Mouse (Mus musculus): ENCODE measurements around the gene Plk5. TPM values are rescaled to one million over a fixed set of nuclear protein-coding genes. Genes with fewer than 3 reads are reported as not detected.

Gene Plk5
- polyA plus RNA-seq, 1 experiment from 2014 or later = 6.2 TPM

Small RNAs within 50 kb of the gene (microRNA-seq; reads per million reads assigned to microRNA genes)
- not detected for gene Gm22721

Other genes with a start within 250 kb of the Plk5 start
- 19.6 and 20.5 TPM in 2 replicates for gene Stk11, start 240.7 kb upstream of the Plk5 start, polyA plus RNA-seq (2015; fragmentation: Nextera tagmentation; extraction: Ambion mirVana)
- gene Atp5d, start 217.8 kb upstream of the Plk5 start, polyA plus RNA-seq (2015; fragmentation: Nextera tagmentation; extraction: Ambion mirVana) = 444 and 468 TPM in 2 replicates
- 65.7 and 66.9 TPM in 2 replicates for gene Cbarp, start 215.6 kb upstream of the Plk5 start, polyA plus RNA-seq (2015; fragmentation: Nextera tagmentation; extraction: Ambion mirVana)
- gene Midn, start 208.2 kb upstream of the Plk5 start, polyA plus RNA-seq (2015; fragmentation: Nextera tagmentation; extraction: Ambion mirVana) = 29.5 and 29.9 TPM in 2 replicates
- gene Cirbp, start 190.5 kb upstream of the Plk5 start, polyA plus RNA-seq (2015; fragmentation: Nextera tagmentation; extraction: Ambion mirVana) = 364 and 392 TPM in 2 replicates
- 13.3 and 14.7 TPM in 2 replicates for gene 1600002K03Rik, start 183.5 kb upstream of the Plk5 start, polyA plus RNA-seq (2015; fragmentation: Nextera tagmentation; extraction: Ambion mirVana)
- 53.4 and 54.6 TPM in 2 replicates for gene Efna2, start 177.0 kb upstream of the Plk5 start, polyA plus RNA-seq (2015; fragmentation: Nextera tagmentation; extraction: Ambion mirVana)
- 56.4 and 59.5 TPM in 2 replicates for gene Mum1, start 130.0 kb upstream of the Plk5 start, polyA plus RNA-seq (2015; fragmentation: Nextera tagmentation; extraction: Ambion mirVana)
- gene Ndufs7, start 107.3 kb upstream of the Plk5 start, polyA plus RNA-seq (2015; fragmentation: Nextera tagmentation; extraction: Ambion mirVana) = 290 and 305 TPM in 2 replicates
- 16.8 and 18.9 TPM in 2 replicates for gene Gamt, start 95.4 kb upstream of the Plk5 start, polyA plus RNA-seq (2015; fragmentation: Nextera tagmentation; extraction: Ambion mirVana)
- 60.5 and 60.8 TPM in 2 replicates for gene Dazap1, start 95.0 kb upstream of the Plk5 start, polyA plus RNA-seq (2015; fragmentation: Nextera tagmentation; extraction: Ambion mirVana)
- gene Rps15, start 64.0 kb upstream of the Plk5 start, polyA plus RNA-seq (2015; fragmentation: Nextera tagmentation; extraction: Ambion mirVana) = 516 and 528 TPM in 2 replicates
- gene Apc2, start 60.5 kb upstream of the Plk5 start, polyA plus RNA-seq (2015; fragmentation: Nextera tagmentation; extraction: Ambion mirVana) = 223 and 247 TPM in 2 replicates
- 25.4 and 28.0 TPM in 2 replicates for gene 2310011J03Rik, start 35.9 kb upstream of the Plk5 start, polyA plus RNA-seq (2015; fragmentation: Nextera tagmentation; extraction: Ambion mirVana)
- 4.4 and 5.8 TPM in 2 replicates for gene Pcsk4, start 27.0 kb upstream of the Plk5 start, polyA plus RNA-seq (2015; fragmentation: Nextera tagmentation; extraction: Ambion mirVana)
- gene Reep6, start 26.5 kb upstream of the Plk5 start, polyA plus RNA-seq (2015; fragmentation: Nextera tagmentation; extraction: Ambion mirVana) = 5.5 TPM in 2 replicates
- 0.67 and 0.79 TPM in 2 replicates for gene Adamtsl5, start 8.0 kb upstream of the Plk5 start, polyA plus RNA-seq (2015; fragmentation: Nextera tagmentation; extraction: Ambion mirVana)
- gene Mex3d, start 31.2 kb downstream of the Plk5 start, polyA plus RNA-seq (2015; fragmentation: Nextera tagmentation; extraction: Ambion mirVana) = 18.3 and 18.8 TPM in 2 replicates
- 227 and 250 TPM in 2 replicates for gene Mbd3, start 43.1 kb downstream of the Plk5 start, polyA plus RNA-seq (2015; fragmentation: Nextera tagmentation; extraction: Ambion mirVana)
- 581 and 629 TPM in 2 replicates for gene Uqcr11, start 50.4 kb downstream of the Plk5 start, polyA plus RNA-seq (2015; fragmentation: Nextera tagmentation; extraction: Ambion mirVana)
- 44.9 and 55.8 TPM in 2 replicates for gene Tcf3, start 77.2 kb downstream of the Plk5 start, polyA plus RNA-seq (2015; fragmentation: Nextera tagmentation; extraction: Ambion mirVana)
- 1.9 and 2.6 TPM in 2 replicates for gene Onecut3, start 138.4 kb downstream of the Plk5 start, polyA plus RNA-seq (2015; fragmentation: Nextera tagmentation; extraction: Ambion mirVana)
- 0.90 and 1.2 TPM in 2 replicates for gene Atp8b3, start 182.7 kb downstream of the Plk5 start, polyA plus RNA-seq (2015; fragmentation: Nextera tagmentation; extraction: Ambion mirVana)
- gene Rexo1, start 205.1 kb downstream of the Plk5 start, polyA plus RNA-seq (2015; fragmentation: Nextera tagmentation; extraction: Ambion mirVana) = 33.9 and 35.0 TPM in 2 replicates
- gene Klf16, start 220.9 kb downstream of the Plk5 start, polyA plus RNA-seq (2015; fragmentation: Nextera tagmentation; extraction: Ambion mirVana) = 6.0 and 6.3 TPM in 2 replicates
- gene Abhd17a, start 233.9 kb downstream of the Plk5 start, polyA plus RNA-seq (2015; fragmentation: Nextera tagmentation; extraction: Ambion mirVana) = 126 and 152 TPM in 2 replicates
- 65.0 and 66.2 TPM in 2 replicates for gene Scamp4, start 246.4 kb downstream of the Plk5 start, polyA plus RNA-seq (2015; fragmentation: Nextera tagmentation; extraction: Ambion mirVana)
- gene Adat3, start 246.4 kb downstream of the Plk5 start, polyA plus RNA-seq (2015; fragmentation: Nextera tagmentation; extraction: Ambion mirVana) = 6.0 and 6.9 TPM in 2 replicates
- gene Gm49322, start 249.6 kb downstream of the Plk5 start, polyA plus RNA-seq (2015; fragmentation: Nextera tagmentation; extraction: Ambion mirVana) = 4.6 and 5.0 TPM in 2 replicates

All from midbrain, embryonic 15.5 days (tissue).